Mouse (Mus musculus): ENCODE measurements at regions not wholly inside any gene's neighbourhood (a gene's known extent, or its start where the extent isn't known, plus 50 kb on each side); places are given as distances from the start of the nearest gene placed in this dataset.
"Not testable (repeated sequence)": the region's sequence is repeated elsewhere in the genome, so short reads cannot be mapped to it uniquely, and the experiment has no call there.

DNA sequence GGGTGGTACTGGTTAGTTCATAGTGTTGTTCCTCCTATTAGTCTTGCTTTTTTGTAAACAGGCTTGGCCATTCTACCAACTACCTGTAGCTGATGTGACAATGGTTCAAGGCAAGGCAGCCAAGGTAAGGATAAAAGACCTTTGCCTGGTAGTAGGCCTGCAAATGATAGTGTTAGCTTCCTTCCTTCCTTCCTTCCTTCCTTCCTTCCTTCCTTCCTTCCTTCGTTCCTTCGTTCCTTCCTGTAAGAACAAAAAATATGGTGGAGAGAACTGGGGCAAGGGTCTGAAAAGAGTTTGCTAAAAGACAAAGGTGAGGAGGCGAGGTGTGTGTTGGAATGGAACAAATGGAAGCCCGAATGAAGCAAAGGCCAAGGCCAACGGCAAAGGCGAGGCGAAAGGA lies 84.8 kb upstream of the Ezh2 start:
- peak; percentile 11 for DNase-seq

DNA sequence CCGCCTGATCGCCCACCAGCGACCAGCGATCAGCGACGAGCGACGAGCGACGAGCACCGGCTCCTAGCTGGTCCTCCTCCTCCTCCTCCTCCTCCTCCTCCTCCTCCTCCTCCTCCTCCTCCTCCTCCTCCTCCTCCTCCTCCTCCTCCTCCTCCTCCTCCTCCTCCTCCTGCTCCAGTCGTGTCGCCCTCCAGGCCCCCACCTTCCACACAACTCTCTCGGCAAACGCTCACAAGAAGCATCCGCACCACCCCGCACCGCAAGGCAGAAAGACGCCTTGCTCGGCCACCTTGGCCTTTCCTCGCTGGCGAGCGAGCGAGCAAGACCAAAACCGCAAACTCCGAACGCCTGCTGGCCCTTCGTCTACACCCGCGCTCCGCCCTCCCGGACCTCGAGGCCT lies 77.6 kb upstream of the Ezh2 start:
- DNase-seq, result peak; percentile 86

DNA sequence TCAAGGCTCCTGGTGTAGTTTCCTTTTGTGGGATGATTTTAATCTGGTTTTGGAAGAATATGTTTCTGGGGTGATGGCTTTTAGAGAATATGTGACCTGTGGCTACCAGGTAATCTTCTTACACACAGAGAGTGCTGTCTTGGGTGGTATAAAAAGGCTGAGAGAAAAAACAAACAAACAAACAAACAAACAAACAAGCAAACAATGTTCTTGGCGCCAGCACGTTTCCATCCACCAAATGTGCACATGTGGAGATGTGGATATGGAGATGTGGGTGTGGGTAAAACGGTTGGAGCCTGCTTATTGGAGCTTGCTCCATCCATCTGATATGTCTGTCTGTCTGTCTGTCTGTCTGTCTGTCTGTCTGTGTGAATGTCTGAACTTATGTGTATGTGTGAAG lies 57.7 kb upstream of the Ezh2 start:
- peak; percentile 81 for DNase-seq

DNA sequence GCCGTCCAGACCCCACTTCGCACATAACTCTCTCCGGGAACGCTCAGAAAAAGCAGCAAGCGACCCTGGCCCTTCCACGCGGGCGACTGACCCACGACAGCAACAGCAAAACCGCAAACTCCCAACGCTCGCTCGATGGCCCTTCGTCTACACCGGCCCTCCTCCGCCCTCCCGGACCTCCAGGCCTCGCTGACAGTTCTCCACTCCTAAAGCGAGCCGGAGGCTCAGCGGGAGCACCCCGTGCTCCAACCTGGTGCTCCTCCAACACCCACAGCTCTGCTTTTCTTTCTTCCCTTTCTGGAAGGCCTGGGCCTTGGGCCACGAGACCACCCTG lies 56.2 kb upstream of the Ezh2 start:
- not testable (repeated sequence) for DNase-seq

DNA sequence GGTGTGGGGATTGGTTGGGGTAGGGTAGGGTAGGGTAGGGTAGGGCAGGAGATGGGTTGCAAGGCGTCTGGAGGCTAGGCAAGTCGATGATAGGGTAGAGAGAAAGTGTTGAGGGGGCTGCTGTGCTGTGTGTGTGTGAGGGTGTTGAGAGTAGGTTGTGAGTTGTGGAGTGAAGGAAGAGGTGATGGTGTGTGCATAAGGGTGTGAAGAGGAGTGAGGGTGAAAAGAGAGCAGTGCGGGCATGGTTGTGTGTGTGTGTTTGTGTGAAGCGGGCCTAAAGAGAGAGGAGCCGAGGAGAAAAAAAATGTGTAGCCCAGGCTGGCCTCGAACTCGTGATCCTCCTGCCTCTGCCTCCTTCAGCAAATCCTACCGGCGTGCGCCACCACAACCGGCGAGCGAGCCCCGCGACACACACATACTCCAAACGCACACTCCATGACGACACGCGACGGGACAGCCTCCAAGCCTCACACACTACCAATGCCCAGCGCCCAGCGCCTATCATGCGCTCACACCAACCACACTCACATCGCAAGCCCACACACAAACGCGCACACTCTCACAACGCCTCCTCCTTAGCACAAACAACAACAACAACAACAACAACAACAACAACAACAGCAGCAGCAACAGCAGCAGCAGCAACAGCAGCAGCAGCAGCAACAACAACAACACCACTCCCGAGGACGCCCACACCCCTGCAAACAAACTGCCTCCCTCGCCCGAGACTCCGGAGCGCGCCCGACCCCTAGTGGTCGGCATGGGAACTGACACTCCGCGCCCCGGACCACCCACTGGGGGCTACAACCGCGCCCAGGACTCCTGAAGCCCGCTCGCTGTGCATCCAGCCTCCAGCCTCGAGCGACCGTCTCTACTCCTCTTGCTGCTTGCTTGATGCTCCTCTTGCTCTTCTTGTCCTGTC lies 55.6 kb upstream of the Ezh2 start:
- DNase-seq, result peak; percentile 98

DNA sequence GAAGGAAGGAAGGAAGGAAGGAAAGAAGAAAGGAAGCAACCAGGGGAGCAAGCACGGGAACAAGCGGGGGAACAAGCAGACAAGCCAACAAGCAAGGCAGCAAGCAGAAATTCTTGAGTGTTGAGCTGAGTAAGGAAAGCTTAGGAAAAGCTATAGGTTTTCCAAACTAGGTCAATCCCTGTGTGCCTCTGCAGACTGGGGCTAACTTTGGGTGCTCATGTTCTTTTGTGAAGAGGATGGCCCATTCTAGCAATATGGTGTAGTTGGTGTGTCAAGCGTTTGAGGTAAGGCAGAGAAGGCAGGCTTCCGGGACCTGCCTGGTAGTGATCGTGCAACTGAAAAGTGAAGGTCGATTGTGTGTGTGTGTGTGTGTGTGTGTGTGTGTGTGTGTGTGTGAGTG lies 54.8 kb upstream of the Ezh2 start:
- DNase-seq, result peak; percentile 45

DNA sequence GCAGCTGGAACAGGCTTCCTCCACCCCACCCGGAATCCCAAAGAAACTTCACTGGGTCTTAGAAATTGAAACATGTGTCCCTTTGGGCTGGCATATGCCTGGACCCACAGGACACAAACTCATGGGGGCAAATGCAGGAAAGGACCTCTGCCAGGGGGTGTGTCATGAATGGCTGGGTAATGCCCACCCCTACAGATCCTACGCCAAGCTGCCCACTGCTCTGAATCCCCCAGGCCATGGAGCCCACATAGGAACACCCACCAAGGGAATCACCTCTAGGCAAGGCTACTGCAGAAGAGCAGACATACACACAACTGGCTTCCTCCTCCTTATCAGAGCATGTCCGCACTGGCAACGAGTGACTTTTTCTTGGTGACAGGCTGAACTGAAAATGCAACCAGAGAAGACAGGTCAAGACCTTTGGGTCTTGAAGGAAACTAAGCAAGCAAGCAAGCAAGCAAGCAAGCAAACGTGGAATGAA lies 54.4 kb upstream of the Ezh2 start:
- DNase-seq, result peak; percentile 67

DNA sequence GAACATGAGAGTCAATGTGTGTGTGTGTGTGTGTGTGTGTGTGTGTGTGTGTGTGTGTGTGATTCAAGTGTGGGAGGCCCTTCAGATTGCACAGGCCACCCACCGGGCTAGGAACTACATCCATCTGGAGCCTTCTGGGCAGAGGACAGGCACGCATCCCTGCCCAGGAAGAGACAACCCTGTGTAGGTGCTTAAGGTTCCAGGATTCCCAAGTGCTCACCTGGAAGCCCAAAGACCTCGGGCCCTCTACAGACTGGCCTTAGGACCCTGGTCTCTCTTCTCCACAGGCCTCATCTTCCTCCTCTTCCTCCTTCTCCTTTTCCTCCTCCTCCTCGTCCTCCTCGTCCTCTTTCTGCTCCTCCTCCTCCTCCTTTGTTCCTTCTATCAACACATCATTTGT lies 53.8 kb upstream of the Ezh2 start:
- no peak for DNase-seq

DNA sequence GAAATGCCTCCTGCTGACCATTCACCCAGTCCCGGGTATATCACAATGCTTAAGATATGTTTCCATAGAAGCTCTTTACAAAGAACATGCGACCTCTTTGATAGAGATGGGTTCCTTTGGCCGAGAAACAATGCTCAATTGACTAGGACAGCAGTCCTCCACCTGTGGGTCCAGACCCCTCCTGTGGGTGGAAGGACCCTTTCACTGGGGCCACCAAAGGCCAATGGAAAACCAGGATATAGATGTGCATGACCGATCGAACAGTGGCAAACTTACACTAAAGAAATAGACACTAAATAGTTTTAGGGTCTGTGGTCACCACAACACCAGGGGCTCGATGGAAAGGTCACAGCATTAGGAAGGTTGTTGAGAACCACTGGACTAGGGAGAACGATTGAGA lies 53.2 kb upstream of the Ezh2 start:
- peak; percentile 44 for DNase-seq

DNA sequence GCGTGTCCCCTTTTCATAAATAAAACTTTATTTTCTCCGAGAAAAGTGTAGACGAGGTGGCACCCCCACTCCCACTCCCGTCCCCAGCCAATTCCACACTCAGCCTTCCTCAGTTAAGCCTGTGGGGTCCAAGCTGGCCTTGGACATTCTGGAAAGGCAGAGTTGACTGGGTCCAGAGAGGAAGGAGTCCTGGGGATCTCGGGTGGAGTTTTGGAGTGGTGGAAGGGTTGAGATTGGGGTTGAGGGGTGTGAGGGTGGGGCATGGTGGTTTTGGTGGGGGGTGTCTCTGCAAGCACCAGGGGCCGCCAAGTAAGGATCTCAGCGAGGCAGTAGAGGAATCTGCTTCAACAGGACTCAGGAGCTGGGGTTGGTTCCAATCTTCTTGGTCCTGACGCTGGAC lies 52.7 kb upstream of the Ezh2 start:
- no peak for DNase-seq

DNA sequence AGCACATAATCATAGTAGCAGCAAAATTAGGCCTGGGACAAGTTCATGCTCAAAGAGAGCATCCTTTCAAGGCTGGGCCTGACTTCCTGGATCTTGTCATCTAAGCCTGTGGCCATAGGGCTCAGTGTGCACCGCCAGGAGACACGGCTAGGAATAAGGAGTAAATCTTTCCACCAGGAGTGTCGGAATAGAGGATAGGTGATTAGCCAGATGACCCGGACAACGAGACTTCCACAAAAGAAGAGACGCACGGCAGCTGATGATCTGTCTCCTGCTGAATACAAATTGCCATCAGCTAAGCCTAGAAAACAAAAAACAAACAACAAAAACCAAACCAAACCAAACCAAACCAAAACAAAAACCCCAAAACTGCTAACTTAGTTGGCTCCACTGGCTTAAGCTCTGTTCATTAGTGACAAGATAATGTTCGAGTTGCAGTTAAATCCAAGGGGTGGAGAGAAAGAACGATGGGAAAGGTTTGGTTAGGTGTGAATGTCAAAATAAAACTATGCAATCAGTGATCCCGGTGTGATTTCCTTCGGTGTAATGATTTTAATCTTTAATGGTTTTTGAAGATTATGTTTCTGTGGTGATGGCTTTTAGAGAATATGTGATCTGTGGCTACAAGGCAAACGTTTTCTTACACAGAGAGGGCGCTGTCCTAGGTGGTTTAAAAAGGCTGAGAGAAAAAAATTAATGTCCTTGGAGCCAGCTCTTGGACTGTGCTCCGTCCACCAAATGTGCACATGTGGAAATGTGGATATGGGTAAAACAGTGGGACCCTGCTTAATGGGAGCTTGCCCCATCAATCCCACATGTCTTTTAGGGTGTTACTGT lies 51.8 kb upstream of the Ezh2 start:
- DNase-seq, result peak; percentile 30

DNA sequence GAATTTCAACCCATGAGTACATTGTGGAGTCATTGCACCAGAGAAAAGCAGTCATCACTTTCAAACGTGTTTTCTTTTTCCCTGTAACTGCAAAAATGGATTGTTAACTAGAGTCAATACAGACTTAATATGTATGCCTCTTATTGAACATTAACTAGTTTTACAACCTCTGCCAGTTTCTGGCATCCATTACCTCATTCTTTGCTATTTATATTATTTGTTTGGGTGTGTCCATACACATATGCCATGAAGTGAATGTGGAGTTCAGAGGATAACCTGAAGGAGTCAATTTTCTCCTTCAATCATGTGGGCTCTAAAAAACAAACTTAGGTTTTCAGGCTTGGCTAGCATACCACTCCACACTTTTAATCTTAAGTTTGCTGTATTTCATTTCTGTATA lies 50.9 kb upstream of the Ezh2 start:
- no peak for DNase-seq
